Mouse (Mus musculus) right cerebral cortex, postnatal 14 days (tissue): ENCODE measurements at regions not wholly inside any gene's neighbourhood (a gene's known extent, or its start where the extent isn't known, plus 50 kb on each side); places are given as distances from the start of the nearest gene placed in this dataset.

ENCODE experiments used
- DNase-seq: peaks from one replicate; pipeline ENCODE4 v3.0.0; 2022

DNA sequence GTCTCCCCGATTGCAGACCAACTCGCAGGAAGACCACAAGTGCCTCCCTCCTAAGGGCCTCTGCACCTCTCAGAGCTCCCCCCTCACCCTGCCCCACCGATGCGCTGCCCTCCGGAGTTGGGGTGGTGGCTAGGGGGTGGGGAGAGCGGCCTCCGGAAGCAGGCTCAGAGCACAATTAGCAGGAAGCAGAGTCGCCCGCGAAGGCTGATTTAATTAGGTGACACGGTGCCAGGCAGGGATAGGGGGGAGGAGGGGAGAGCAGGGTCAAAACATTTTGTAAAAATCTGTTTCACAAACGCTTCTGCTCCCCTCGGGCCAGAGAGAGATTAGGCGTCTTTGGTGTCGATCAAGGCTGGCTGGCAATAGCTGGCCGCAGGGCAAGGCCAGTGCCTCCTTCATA, 63.0 kb upstream of the Pax2 start:
- DNase-seq = no peak

DNA sequence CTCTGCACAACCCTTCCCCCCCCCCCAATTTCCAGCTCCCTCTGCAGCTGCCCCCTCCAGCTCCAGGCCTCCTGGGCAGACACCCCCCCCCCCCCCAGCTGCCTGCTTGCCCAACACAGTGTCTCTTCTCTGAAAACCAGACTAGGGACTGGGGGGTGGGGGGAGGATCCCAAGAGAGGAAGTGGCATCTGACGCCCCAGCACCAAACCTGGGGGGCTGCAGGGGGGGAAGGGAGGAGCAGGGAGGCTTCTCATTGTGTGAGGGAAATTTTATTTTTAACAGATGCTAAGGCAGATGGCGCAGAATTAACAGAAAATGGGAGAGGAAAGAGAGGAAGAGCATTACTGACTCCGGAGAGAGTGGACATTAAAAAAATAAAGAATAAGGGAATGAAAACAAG, 60.5 kb upstream of the Pax2 start:
- DNase-seq = no peak

DNA sequence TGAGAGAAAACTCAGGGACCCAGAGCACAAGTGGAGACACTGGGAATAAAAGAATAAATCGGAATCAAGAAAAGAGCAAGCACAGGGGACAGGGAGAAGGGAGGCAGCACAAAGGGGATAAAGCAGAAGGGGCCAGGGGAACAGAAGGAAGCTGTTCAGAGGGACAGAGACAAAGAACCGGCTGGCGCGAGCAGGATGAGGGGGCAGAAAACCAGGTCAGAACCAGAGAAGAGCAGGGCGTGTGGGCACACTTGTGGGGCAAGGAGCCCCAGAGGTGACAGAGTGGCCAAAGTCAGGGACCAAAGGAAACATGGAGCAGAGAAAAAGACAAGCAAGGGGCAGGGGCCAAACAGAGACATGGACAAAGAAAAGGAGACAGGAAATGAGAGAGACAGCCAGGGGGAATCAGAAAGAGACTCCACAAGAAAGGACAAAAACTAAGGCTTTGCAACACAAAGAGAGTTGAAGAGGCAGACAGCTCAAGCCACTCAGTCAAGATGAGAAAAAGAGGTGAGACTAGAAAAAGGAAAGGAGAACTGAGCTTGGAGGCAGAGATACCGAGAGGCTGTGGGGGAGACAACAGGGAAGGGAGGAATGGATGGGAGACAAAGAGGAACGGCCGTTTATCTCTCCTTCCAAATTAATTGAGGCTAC, 59.7 kb upstream of the Pax2 start:
- no peak for DNase-seq

DNA sequence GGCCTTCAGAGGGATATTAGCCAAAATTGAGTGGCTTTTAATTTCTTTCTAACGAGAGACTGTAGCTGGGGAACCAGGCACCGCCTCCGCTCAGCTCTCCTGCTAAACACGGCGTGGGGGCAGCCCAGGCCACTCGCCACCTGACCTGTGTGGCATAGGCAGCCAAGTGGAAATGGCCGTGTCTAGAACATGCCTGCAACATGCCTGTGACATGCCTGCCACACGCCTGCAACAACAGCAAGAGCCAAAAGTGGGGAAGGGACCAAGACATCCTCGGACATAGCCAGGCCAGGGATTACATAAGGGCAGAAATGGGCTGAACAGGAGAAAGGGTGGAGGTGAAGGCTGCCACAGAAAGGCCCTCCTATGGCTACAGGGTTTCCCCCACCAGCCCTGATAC, 59.1 kb upstream of the Pax2 start:
- DNase-seq = no peak

DNA sequence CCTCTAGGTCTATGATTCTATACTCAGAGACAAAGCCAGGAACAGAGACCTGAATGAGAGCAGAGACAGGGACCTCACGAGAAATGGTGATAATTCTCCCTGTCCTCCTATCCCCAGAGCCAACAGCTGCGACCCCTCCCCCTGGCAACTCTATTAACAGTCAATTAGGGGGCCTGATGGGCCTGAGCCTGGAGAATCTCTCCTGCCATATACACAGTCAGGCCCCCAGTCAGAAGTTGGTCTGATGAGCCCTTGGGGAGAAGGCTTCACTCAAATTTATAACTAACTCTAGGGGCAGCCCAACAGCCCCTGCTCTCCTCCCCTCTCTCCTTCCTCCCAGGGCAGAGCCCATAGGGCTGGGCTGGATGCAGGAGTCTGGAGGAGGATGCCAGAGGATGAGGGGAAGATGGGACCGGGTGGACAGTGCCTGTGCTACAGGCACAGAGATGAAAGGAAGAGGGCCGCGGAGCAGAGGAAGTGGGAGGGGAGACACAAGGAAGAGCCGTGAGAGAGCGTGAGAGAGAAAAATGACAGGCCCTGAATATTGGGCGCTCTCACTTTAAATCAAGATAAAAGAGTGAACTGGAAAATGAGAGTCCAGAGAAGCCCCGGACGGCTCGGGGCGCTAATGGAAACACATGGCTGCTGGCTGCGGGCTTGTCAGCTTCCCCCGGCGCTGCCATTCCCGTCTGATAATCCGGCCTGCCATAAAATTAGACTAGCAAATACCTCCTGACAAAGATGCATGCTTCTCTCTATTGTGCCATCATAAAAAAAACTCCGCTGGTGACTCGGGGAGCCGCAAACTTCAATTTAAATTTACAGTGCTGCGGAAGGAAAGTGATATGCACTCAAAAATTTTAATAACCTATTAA, 57.2 kb upstream of the Pax2 start:
- DNase-seq = no peak
